Mouse (Mus musculus) cortical plate, adult 2 months (tissue): Measurements from ENCODE around the gene Aqp5.

Source experiments
- CTCF ChIP-seq: fragments of 200-500 bp; IDR thresholded peaks from 2 replicates; pipeline ENCODE4 v1.5.1; 2011; ENCODE audit warnings: mild to moderate bottlenecking, control low read depth, low read length; ENCODE audit not compliant: insufficient read depth; ENCODE audit errors: extremely low read depth
- POLR2A ChIP-seq: fragments of 200-500 bp; IDR thresholded peaks from 2 replicates; pipeline ENCODE4 v1.6.1; 2011; ENCODE audit warnings: mild to moderate bottlenecking, low read length, control low read depth; ENCODE audit not compliant: insufficient read depth; ENCODE audit errors: extremely low read depth

DNA sequence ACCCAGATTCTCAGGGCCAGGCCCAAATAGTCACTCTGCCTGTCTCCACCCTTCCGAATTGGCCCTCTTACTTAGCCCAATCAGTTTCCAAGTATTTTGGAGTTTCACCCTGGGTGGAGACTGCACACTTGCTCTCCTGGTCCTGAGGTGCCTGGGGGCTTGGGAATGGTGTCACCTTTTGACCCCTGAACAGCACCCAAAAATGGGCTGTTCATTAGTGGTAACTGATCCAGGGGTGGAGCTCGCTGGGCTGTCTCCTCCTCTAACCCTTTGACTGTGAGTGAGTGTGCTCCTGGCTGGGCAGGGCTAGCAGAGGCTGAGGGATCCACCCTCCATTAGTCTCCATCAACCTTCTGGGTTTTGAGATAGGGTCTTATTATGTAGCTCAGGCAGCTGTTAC lies 40.7 kb upstream of the Aqp5 start:
- TF ChIP-seq CTCF = no peak
- no peak for TF ChIP-seq POLR2A
